Mouse (Mus musculus): ENCODE measurements around the gene Sox5.

Sox5 gene

GRCm38 (mm10) chr6:144711841-144712240, 69.9 kb downstream of the Sox5 start:
- DNase-seq, result no peak

GRCm38 (mm10) chr6:144710816-144711215, 71.0 kb downstream of the Sox5 start:
- no peak for DNase-seq

- no peak for DNase-seq
These were observed 72.1 kb downstream of the Sox5 start for GRCm38 (mm10) chr6:144709614-144710180.

GRCm38 (mm10) chr6:144708410-144708809, 73.4 kb downstream of the Sox5 start:
- no peak for DNase-seq

- no peak for DNase-seq
These were observed 73.8 kb downstream of the Sox5 start for GRCm38 (mm10) chr6:144707976-144708375.

GRCm38 (mm10) chr6:144704962-144705361, 76.8 kb downstream of the Sox5 start:
- DNase-seq, result no peak

GRCm38 (mm10) chr6:144695660-144696059, 86.1 kb downstream of the Sox5 start:
- DNase-seq, result no peak

GRCm38 (mm10) chr6:144693211-144693899, 88.4 kb downstream of the Sox5 start:
- DNase-seq, result no peak

GRCm38 (mm10) chr6:144691298-144692041, 90.3 kb downstream of the Sox5 start:
- DNase-seq, result no peak

GRCm38 (mm10) chr6:144689076-144689475, 92.7 kb downstream of the Sox5 start:
- no peak for DNase-seq

- DNase-seq, result no peak
These were observed 94.1 kb downstream of the Sox5 start for GRCm38 (mm10) chr6:144687681-144688080.

GRCm38 (mm10) chr6:144681045-144681789, 100.6 kb downstream of the Sox5 start:
- no peak for DNase-seq

GRCm38 (mm10) chr6:144677491-144678133, 104.2 kb downstream of the Sox5 start:
- no peak for DNase-seq

- no peak for DNase-seq
These were observed 106.7 kb downstream of the Sox5 start for GRCm38 (mm10) chr6:144675111-144675510.

- no peak for DNase-seq
These were observed 107.9 kb downstream of the Sox5 start for GRCm38 (mm10) chr6:144673906-144674305.

- DNase-seq, result no peak
These were observed 111.2 kb downstream of the Sox5 start for GRCm38 (mm10) chr6:144670433-144671167.

GRCm38 (mm10) chr6:144666617-144667016, 115.2 kb downstream of the Sox5 start:
- DNase-seq, result no peak

GRCm38 (mm10) chr6:144664765-144665164, 117.0 kb downstream of the Sox5 start:
- DNase-seq, result no peak

GRCm38 (mm10) chr6:144663516-144664074, 118.2 kb downstream of the Sox5 start:
- no peak for DNase-seq

GRCm38 (mm10) chr6:144659115-144660108, 122.4 kb downstream of the Sox5 start:
- DNase-seq, result no peak
